Mouse (Mus musculus): Measurements from ENCODE around the gene Mis18a.

GRCm38 (mm10) chr16:90673507-90674354, 53.5 kb downstream of the Mis18a start:
- TF ChIP-seq GATA1 (IDR thresholded peaks at IDR 0.05; ENCODE audit: borderline replicate concordance, low read length): no peak
- no peak for TF ChIP-seq FLI1 (IDR thresholded peaks at IDR 0.05; ENCODE audit: low read length)
